Mouse (Mus musculus): ENCODE measurements around the gene Dnah2. TPM values are rescaled to one million over a fixed set of nuclear protein-coding genes. Genes with fewer than 3 reads are reported as not detected.

Gene Dnah2
- polyA plus RNA-seq, 1 experiment from 2014 or later: 1.9 TPM

DNA sequence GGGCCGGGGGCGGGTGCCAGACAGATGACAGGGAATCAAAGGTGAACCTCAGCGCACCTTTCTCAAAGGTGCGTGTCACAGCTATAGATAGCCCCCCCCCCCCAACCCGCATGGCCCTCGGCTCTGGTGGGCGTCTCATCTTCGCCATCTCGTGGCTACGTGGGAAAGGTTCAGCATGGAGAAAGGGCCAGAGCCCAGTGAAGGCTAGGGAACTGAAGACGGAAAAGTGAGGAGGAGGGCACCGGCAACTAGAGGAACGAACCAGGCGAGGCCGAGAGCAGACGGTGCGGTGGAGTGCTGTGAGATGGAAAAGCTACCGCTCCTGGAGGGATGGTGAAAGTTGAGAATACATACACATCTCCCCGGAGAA, 129.5 kb downstream of the Dnah2 start:
- H3K4me2 ChIP-seq (replicated peaks): peak overlapping the region; percentile 98
- no peaks in the 10 kb centered on the region for H3K9me3 ChIP-seq
- H3K36me3 ChIP-seq: no peaks in the 10 kb centered on the region
- H3K27me3 ChIP-seq (replicated peaks): peaks cover 28% of the 10 kb centered on the region
- H3K4me1 ChIP-seq: peaks cover 60% of the 10 kb centered on the region
- H3K4me3 ChIP-seq: peak overlapping the region; percentile 48
- peak overlapping the region; percentile 26; the same call in 1 of the 2 replicates for H3K9ac ChIP-seq
- ATAC-seq (ENCODE audit: low FRiP score, low read depth): no peak
- H3K27ac ChIP-seq: peak overlapping the region; percentile 63; the same call in 1 of the 2 replicates
- 0% methylated on average over 19 of the region's 19 CpGs for WGBS

DNA sequence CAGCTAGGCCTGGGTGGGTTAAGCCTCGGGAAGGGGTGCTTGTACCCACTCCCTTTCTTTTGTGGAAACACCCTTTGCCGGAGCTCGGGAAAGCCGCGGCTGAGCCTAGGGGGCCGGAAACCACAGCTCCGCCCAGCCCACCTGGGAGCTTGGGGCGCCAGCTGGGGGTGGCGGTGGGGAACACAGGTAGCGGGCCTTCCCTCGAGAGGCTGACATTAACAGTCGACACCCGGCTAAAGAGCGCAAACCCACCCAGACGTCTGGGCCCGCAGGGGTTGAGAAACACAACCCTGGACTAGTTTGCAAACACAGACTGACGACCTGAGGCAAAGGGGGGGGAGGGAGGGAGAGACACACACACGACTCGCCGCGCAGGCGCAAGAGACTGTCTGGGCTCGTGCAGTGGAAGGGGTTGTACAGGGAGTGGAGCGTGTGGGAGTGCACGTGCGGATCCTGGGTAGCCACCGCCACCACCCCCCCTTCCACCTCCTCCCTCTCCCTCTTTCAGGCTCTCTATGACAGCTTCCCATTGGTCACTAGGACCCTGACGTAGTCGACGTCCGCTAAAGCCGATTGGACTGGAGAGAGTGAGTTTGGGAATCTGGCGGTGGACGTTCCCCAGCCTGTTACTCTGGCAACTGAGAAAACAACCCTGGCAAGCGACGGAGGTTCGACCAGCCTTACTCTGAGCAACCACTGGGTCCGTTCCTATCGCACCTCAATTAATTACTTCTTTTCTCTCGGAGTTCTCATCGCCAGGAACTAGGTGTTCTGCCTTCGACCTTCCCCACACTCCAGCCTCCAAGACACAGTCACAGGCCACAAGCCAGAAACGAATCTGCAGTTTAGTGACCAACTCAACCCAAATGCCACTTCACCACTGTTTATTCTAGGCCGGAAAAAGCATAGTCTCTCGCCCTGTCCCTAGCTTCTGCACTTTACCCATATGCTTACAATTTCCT, 130.1 kb downstream of the Dnah2 start:
- Histone ChIP-seq H3K27ac (peak overlapping the region; percentile 95), H3K4me3 (peak overlapping the region; percentile 48), H3K27me3 (replicated peaks) (peaks cover 28% of the 10 kb centered on the region), H3K4me1 (peaks cover 66% of the 10 kb centered on the region), H3K9ac (peak overlapping the region; percentile 66), H3K4me2 (replicated peaks) (peak overlapping the region; percentile 98), H3K9me3 (no peaks in the 10 kb centered on the region), H3K36me3 (no peaks in the 10 kb centered on the region)
- ATAC-seq (ENCODE audit: low FRiP score, low read depth): peak; percentile 79
- under 1% methylated on average over 44 of the region's 45 CpGs for WGBS

DNA sequence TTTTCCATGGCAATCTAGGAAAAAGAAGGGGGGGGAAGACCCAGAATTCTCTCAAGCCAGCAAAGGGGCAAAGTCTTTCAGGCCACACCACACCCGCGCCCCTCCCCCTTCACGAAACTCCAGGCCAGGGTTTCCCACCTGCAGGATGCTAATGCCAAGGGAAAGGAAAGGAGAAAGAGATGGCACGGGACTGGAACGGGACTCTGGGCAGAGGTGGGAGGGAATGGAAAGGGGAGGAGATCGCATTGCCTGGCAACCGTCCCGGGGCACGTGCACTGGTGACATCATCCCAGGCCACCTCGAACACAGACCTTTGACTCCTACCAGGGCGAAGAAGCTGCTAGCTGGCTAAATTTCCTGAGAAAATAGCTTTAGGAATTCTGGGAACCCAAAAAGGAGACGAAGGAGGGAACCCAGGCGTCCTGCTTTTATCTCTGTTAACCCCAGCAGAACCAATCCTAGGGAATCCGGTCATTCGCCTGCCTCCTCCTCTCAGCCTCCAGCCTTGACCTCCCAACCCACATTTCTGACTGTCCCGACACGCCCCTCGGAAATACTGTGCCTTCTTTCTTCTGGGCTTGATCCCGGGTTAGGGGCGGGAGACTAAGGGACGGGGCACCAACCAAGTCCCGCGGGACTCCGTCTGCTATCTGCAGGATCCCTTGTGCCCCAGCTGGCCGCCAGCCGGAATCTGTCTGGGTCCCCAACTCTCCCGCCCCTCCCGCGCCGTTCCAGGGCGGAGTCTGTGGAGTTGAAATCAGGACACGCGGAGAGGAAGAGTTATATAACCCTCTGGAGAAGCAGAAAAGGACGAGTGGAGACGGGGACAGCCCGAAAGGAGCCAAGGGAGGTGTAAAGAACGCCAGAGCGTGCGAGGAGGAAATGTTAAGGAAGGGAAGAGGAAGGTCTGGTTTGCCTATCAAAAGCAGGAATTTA, 131.2 kb downstream of the Dnah2 start:
- peak overlapping the region; percentile 66 for H3K9ac ChIP-seq
- H3K9me3 ChIP-seq: no peaks in the 10 kb centered on the region
- peak overlapping the region; percentile 98 for H3K4me2 ChIP-seq (replicated peaks)
- peak; percentile 38 for ATAC-seq (ENCODE audit: low FRiP score, low read depth)
- H3K4me3 ChIP-seq: peak overlapping the region; percentile 48
- H3K4me1 ChIP-seq: peaks cover 77% of the 10 kb centered on the region
- peaks cover 24% of the 10 kb centered on the region for H3K27me3 ChIP-seq (replicated peaks)
- peak overlapping the region; percentile 95 for H3K27ac ChIP-seq
- peaks cover 4% of the 10 kb centered on the region for H3K36me3 ChIP-seq
- under 1% methylated on average over 39 of the region's 39 CpGs for WGBS

DNA sequence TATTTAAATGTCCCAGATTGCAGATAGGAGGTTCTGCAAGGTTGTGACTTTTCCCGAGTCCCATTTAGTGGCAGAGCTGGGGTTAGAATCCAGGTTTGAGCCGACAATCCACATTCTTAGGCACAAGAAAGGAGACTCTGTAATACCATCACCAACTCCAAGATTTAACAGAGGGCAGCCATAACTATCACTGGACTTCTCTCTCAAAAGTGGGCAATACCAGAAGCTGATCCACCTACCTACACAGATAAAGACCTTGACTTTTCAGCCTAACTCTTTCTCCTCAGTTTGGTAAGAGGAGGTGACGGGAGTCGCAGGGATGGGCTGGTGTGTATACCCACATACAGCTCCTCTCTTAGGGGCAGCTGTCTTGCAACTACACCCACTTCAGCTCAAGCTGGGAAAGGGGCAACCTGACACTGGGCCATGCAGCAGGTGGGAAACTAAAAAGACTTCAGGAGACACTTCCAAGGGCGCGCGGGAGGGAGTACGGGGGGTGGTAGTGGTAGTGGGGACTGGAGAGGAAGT, 131.9 kb downstream of the Dnah2 start:
- H3K27me3 ChIP-seq (replicated peaks): peaks cover 18% of the 10 kb centered on the region
- 3% methylated on average over 8 of the region's 8 CpGs for WGBS
- peaks cover 8% of the 10 kb centered on the region for H3K36me3 ChIP-seq
- no peak for ATAC-seq (ENCODE audit: low FRiP score, low read depth)
- peak overlapping the region; percentile 95 for H3K27ac ChIP-seq
- peak overlapping the region; percentile 48 for H3K4me3 ChIP-seq
- no peaks in the 10 kb centered on the region for H3K9me3 ChIP-seq
- peaks cover 84% of the 10 kb centered on the region for H3K4me1 ChIP-seq
- H3K9ac ChIP-seq: peak overlapping the region; percentile 95; the same call in 1 of the 2 replicates
- peak overlapping the region; percentile 98 for H3K4me2 ChIP-seq (replicated peaks)

DNA sequence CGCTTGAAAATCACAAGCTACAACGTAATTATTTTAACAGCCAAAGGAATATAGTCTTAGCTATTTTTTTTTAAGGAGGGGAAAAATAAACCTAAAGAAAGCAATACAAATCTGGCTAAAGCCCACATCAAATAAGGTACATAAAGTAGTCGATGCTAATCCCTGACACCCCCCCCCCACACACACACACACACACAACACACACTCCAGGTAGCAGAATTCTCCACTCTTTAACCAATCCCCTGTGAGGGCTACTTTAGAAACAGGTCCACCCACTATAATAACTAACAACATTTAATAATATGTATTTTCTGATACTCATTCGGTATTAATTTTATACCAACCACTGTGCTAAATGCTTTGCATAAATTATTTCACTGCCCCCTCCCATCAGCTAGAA, 132.4 kb downstream of the Dnah2 start:
- Histone ChIP-seq H3K4me1 (peaks cover 86% of the 10 kb centered on the region), H3K27ac (peak overlapping the region; percentile 95), H3K9me3 (no peaks in the 10 kb centered on the region), H3K9ac (peak overlapping the region; percentile 95), H3K36me3 (peaks cover 8% of the 10 kb centered on the region), H3K4me2 (replicated peaks) (peak overlapping the region; percentile 98), H3K27me3 (replicated peaks) (peaks cover 13% of the 10 kb centered on the region), H3K4me3 (peak overlapping the region; percentile 76)
- WGBS: under 1% methylated on average over 4 of the region's 4 CpGs
- no peak for ATAC-seq (ENCODE audit: low FRiP score, low read depth)

DNA sequence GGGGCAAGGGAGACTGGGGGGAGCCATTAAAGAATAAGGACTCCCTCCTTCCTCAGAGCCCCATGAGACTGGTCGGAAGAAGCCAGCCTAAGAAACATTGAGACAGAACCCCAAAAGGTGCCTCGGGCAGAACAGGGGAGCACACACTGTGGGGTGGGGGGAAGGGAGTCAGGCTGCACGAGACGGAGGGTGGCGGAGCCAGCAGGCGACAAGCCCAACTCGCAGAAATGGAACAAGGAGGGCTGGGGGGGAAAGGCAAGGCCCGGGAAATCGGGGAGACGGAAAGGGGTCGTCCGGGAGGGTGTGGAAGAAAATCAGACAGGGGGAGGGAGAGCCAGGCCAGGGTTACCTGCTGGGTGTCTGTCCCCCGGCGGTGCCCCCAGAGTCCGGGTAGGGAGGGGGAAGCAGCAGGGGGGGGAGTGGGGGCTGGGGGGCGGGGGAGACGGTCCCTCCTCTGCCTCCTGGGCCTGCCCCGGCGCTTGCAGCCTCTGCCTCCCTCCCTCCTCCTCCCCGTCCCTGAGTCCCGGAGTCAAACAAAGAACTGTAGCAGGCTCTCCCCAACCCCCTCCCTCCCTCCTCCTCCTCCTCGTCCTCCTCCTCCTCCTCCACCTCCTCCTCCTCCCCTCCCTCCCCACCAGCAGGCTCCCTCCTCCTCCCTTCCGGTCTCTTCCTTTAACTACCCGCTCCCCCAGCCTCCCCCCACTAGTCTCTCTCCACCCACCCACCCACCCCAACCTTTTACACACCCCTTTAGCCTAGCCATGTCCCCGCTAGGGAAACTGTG, 133.1 kb downstream of the Dnah2 start:
- ATAC-seq (ENCODE audit: low FRiP score, low read depth): no peak
- Histone ChIP-seq H3K4me1 (peaks cover 83% of the 10 kb centered on the region), H3K9ac (peak overlapping the region; percentile 95), H3K4me2 (replicated peaks) (peak overlapping the region; percentile 98), H3K27ac (peak overlapping the region; percentile 95), H3K4me3 (peak overlapping the region; percentile 76), H3K36me3 (peaks cover 8% of the 10 kb centered on the region), H3K9me3 (no peaks in the 10 kb centered on the region), H3K27me3 (replicated peaks) (peaks cover 7% of the 10 kb centered on the region)
- 2% methylated on average over 18 of the region's 25 CpGs for WGBS

DNA sequence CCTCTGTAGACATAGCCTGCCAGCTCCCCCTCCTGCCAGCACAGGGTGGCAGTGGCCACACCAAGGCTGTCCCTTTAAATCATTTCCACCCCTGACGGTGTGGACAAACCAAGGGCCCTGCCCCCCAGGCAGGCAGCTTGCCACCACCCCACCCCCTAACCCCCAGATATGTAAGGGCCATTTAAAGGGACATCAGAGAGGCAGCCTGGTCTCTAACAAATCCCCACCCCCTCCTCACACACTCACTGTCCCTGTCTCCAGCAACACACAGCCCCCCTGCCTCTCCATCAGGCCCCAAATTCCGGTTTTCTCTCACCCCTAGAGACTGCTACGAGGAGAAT, 133.6 kb downstream of the Dnah2 start:
- H3K9me3 ChIP-seq: no peaks in the 10 kb centered on the region
- H3K36me3 ChIP-seq: peaks cover 8% of the 10 kb centered on the region
- WGBS: 0% methylated on average over 3 of the region's 3 CpGs
- peak overlapping the region; percentile 98 for H3K4me2 ChIP-seq (replicated peaks)
- H3K4me1 ChIP-seq: peaks cover 78% of the 10 kb centered on the region
- peak overlapping the region; percentile 95 for H3K9ac ChIP-seq
- ATAC-seq (ENCODE audit: low FRiP score, low read depth): peak; percentile 7
- peak overlapping the region; percentile 95 for H3K27ac ChIP-seq
- H3K27me3 ChIP-seq (replicated peaks): peaks cover 1% of the 10 kb centered on the region; the same call in 1 of the 2 replicates
- peak overlapping the region; percentile 76 for H3K4me3 ChIP-seq

DNA sequence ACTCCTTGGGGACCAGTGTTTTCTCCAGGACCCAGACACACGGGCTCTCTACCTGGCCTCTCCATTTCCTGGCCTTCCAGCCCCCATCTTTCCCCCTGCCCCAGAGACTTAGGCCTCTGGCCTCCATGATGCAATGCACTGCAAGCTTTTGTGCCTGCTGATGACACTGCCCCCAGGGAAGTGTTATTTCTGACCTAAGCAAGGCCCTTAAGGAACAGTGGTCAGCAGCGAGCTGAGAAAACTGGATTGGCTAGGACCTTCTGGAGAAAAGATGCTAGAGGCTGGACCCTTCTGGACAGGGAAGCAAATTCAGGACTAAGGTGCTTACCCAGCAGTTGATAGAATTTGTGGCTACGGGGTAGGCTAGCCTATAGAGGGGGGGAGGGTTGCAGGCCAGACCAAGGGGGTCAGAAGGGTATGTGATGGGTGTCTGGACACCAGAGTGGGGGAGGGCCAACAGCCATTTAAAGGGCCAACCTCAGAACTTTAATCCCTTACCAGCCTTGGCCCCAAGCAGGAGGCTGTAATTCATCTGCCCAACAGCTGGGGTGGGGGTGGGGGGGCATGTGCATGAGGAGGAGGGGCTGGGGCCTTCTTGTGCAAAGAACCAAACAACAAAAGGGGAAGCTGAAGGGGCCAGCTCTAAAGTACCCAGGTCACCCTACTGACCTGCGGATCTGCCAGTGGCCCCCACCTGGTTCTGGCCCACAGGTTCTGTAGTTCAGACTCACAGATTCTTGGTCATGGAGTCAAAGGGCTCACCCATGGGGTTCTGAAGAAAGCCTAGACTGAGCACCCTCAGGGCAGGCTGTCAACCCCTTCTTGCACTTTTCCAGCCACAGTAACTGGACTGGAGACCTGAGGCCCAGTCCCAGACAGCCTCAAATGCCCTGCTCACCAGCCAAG, 134.2 kb downstream of the Dnah2 start:
- 11% methylated on average over 4 of the region's 4 CpGs for WGBS
- Histone ChIP-seq H3K4me2 (replicated peaks) (peak overlapping the region; percentile 98), H3K9ac (peak overlapping the region; percentile 95), H3K9me3 (no peaks in the 10 kb centered on the region), H3K36me3 (peaks cover 8% of the 10 kb centered on the region), H3K27me3 (replicated peaks) (no peaks in the 10 kb centered on the region), H3K27ac (peak overlapping the region; percentile 95), H3K4me3 (peak overlapping the region; percentile 76), H3K4me1 (peaks cover 71% of the 10 kb centered on the region)
- no peak for ATAC-seq (ENCODE audit: low FRiP score, low read depth)

DNA sequence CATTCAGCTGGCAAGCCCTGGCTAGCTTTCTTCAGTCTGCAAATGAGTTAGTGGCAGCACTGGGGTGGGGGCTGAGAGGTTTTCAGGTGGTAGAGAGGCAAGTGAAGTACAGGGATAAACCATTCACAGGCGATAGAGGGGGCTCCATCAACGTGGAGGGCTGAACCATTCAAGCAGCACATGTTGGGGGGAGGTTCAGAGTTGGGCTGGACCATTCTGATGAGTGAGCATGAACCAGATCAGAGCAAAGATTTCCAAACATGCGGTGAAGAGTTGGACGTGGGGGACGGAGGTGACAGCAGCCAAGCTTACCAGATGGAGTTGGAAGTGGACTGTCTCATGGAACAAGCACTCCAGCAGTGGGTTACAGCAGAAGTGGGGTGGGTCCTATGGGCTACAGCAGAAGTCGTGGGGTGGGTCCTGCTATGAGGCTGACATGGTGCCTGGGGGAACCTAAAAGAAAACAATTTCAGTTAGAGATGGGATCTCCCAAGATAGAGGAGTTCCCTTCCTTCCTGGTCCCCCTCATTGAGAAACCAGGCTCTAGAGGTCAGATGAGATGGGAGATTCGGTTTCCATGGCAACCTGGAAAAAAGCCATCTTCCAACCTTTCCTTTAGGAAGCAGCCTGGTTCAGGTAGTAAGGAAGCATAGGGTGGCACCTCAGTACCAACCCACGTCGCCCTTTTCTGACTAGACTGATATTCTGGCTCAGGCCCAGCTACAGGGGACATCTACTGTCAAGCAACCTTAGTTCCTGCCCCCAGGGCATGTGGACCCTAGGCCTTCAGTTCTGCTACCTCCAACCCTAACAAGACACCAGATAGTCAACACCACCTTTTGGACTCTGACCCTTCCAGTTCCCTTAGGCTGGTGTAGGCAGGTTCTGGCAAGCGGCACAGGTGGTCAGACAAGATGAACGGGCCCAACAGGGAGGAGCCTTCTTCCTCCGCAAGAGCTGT, 135.4 kb downstream of the Dnah2 start, which contains the start of gene Kdm6b:
Gene Kdm6b, minus strand, starts transcription at position 455 of the 961 bp plus-strand sequence.
- H3K4me1 ChIP-seq: peaks cover 70% of the 10 kb centered on the region
- no peaks in the 10 kb centered on the region for H3K27me3 ChIP-seq (replicated peaks)
- peak within 1 kb of the TSS; percentile 76 for H3K4me3 ChIP-seq
- peak within 1 kb of the TSS; percentile 98 for H3K4me2 ChIP-seq (replicated peaks)
- H3K9ac ChIP-seq: peak within 1 kb of the TSS; percentile 95
- no peak for ATAC-seq (ENCODE audit: low FRiP score, low read depth)
- peak within 1 kb of the TSS; percentile 95 for H3K27ac ChIP-seq
- no peaks in the 10 kb centered on the region for H3K9me3 ChIP-seq
- H3K36me3 ChIP-seq: peaks cover 8% of the 10 kb centered on the region
- WGBS: 44% methylated on average over 12 of the region's 12 CpGs

DNA sequence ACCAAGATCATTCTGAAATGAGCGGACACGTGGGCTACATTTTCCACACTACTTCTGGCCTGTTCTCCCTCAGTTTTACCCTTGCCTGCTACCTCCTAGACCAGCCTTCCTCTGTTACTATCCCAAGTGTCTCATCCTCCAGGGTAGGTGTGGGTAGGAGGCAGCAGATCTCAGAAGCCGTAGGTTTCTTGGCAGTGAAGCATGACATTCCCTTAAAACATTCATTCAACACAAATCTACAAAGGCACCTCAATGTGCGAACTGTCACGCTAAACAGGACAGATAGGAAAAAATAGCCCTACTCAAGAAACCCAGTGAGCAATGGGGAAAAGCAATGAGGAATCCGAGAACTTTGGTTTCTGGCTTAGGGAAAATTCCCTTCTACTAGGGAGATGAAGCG, 136.4 kb downstream of the Dnah2 start:
- Histone ChIP-seq H3K27me3 (replicated peaks) (no peaks in the 10 kb centered on the region), H3K27ac (peak overlapping the region; percentile 88; the same call in 1 of the 2 replicates), H3K4me2 (replicated peaks) (peak overlapping the region; percentile 98), H3K36me3 (peaks cover 14% of the 10 kb centered on the region), H3K9ac (peak overlapping the region; percentile 91), H3K4me1 (peaks cover 70% of the 10 kb centered on the region), H3K9me3 (no peaks in the 10 kb centered on the region), H3K4me3 (peak overlapping the region; percentile 76)
- 62% methylated on average over 7 of the region's 7 CpGs for WGBS
- no peak for ATAC-seq (ENCODE audit: low FRiP score, low read depth)

Data from neural tube, embryonic 12.5 days (tissue).